8 mouse cellular contexts compared by ENCODE assay signal in the genomic region with DNA sequence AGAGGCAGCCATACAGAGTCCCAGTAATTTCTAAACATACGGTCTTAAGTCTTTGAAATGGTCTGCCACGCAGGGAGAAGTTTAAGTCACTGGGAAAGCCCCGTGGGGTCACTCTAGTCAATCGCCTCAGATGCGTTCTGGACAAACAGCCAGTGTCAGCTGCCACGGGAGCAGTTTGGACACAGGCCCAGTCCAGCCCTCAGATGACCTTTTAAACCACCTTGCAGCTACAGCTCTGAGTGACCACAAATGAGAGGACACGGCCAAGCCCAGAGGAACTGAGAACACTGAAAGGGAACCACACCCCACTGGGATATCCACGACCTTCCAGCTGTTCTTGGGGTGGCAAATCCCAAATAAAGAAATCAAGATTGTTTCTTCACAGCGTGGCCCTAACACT.
DNase-seq lines count a peak whose midpoint lies in the region; ATAC-seq and TF ChIP-seq lines count a peak whose summit lies in the region.

No protein-coding gene starts in this region.

- ATAC-seq in liver, embryonic 12.5 days, result peak; percentile 12; the same call in 1 of the 2 replicates
- no peak for ATAC-seq in frontal cortex, adult (ENCODE audit: low TSS enrichment)

- H3K4me3 ChIP-seq in liver, embryonic 12.5 days, result no peak overlapping the region
- no peak overlapping the region for H3K4me3 ChIP-seq in heart, adult 2 months

- no peak overlapping the region for H3K27ac ChIP-seq in liver, embryonic 12.5 days
- peak overlapping the region; percentile 76 for H3K27ac ChIP-seq in heart, adult 2 months

- intact Hi-C loops in heart, adult 2 months (cut with DNase I), result no loop called here

- H3K4me2 ChIP-seq in liver, embryonic 12.5 days, result no peak overlapping the region

- no peaks in the 10 kb centered on the region for H3K9me3 ChIP-seq in liver, embryonic 12.5 days (replicated peaks)

- peak; percentile 82 for TF ChIP-seq EP300 in heart, adult 2 months (IDR thresholded peaks at IDR 0.05; ENCODE audit: insufficient read depth, low read depth, low read length)

- no peaks in the 10 kb centered on the region for H3K79me2 ChIP-seq in heart, adult 2 months (replicated peaks; ENCODE audit: control insufficient read depth, insufficient read depth, low read length)

- WGBS in liver, embryonic 12.5 days (ENCODE audit: insufficient replicate concordance), result 63% methylated on average over 9 of the region's 9 CpGs
- WGBS in heart, adult 2 months, result 12% methylated on average over 9 of the region's 9 CpGs

- no peaks in the 10 kb centered on the region for H3K36me3 ChIP-seq in liver, embryonic 12.5 days
- no peaks in the 10 kb centered on the region for H3K36me3 ChIP-seq in heart, adult 2 months (ENCODE audit: control insufficient read depth, insufficient read depth, low read length)

- no peak for DNase-seq in liver
- DNase-seq in heart, adult 2 months, result peak; percentile 78 to 87
- DNase-seq in kidney, postnatal 10 days, result peak; percentile 58
- peak; percentile 4 to 12 for DNase-seq in natural killer cell, adult 2 months (ENCODE audit: low spot score in 2 of 2)
- DNase-seq in c-Kit-positive CD71-positive TER-119-positive erythroid progenitor cells, embryonic 14.5 days (ENCODE audit: low spot score), result no peak
- no peak for DNase-seq in cerebellum, postnatal 14 days

- peaks cover 45% of the 10 kb centered on the region for H3K4me1 ChIP-seq in liver, embryonic 12.5 days
- peaks cover 1% of the 10 kb centered on the region; the same call in 1 of the 2 replicates for H3K4me1 ChIP-seq in heart, adult 2 months (ENCODE audit: control insufficient read depth, insufficient read depth, low read length)

- no peak overlapping the region for H3K9ac ChIP-seq in liver, embryonic 12.5 days
- no peak overlapping the region for H3K9ac ChIP-seq in heart, adult 2 months (ENCODE audit: low read depth, low read length)

- 0 out of 2 replicates have a peak, but pooled peaks have one; percentile 15 for TF ChIP-seq POLR2A in heart, adult 2 months (IDR thresholded peaks at IDR 0.05; ENCODE audit: insufficient read depth, low read depth, low read length)

- H3K27me3 ChIP-seq in liver, embryonic 12.5 days (replicated peaks), result peaks cover 13% of the 10 kb centered on the region; the same call in 1 of the 2 replicates
- H3K27me3 ChIP-seq in heart, adult 2 months (ENCODE audit: control insufficient read depth, insufficient read depth, low read length), result no peaks in the 10 kb centered on the region

- no peak for TF ChIP-seq CTCF in heart, adult 2 months (IDR thresholded peaks at IDR 0.05)

Comparison
In these comparisons a context has a peak if more than half of its experiments do, and no peak if none do; other contexts are left out.
1. DNase-seq: peak in heart, adult 2 months (2 of 2), kidney, postnatal 10 days (single experiment) and natural killer cell, adult 2 months (2 of 2); none in liver (single experiment), c-Kit-positive CD71-positive TER-119-positive erythroid progenitor cells, embryonic 14.5 days (single experiment) and cerebellum, postnatal 14 days (0 of 2).